Mouse (Mus musculus): ENCODE data around the gene Gzmm. TPM values are rescaled to one million over a fixed set of nuclear protein-coding genes. Genes with fewer than 3 reads are reported as not detected.

Gene Gzmm
- total RNA-seq, 2 experiments from 2014 or later: 1.0 to 1.5 TPM

- no peak for DNase-seq
Observed at GRCm38 (mm10) chr10:79703541-79703940, 14.7 kb downstream of the Gzmm start.

DNA sequence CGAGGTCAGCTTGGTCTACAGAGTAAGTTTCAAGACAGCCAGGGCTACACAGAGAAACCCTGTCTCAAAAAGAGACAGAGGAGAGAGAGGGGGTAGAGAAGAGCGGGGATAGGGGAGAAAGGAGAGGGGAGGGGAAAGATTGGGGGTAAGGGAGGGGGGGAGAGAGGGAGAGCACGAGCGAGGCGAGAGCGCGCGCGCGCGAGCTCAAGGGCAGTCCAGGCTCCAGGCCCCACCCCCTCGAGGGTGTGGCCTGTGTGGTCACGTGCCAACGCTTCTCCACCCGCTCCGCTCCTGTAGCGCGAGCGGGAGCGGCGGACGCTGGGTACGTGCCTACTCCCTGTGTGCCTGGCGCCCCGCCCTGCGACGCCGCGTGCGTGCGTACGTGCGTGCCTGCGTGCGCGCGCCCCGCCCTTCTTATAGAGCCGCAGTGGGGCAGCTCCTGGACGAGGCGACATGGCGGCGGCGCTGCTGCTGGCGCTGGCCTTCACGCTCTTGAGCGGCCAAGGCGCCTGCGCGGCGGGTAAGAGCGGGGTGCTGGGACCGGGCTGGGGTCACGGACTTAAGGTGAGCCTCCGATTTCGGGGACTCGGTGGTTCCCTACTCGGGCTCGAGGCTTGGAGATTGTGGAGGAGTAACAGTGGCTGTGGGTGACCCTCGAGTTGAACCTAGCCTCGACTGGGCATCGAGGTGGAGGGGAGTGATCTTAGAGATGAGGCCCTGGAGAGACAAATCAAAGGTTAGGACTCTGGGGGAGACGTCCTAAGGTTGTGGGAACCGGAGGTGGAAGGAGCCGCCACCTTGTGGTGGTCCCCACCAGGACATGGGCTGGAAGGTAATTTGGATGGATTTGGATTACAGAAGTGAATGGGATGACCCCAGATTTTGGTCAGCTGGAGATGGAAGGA, 15.5 kb downstream of the Gzmm start, which contains the start of gene Bsg:
Gene Bsg (plus strand): TSS at position 427 of the 905 bp plus-strand sequence.
- DNase-seq: peak; percentile 99

DNA sequence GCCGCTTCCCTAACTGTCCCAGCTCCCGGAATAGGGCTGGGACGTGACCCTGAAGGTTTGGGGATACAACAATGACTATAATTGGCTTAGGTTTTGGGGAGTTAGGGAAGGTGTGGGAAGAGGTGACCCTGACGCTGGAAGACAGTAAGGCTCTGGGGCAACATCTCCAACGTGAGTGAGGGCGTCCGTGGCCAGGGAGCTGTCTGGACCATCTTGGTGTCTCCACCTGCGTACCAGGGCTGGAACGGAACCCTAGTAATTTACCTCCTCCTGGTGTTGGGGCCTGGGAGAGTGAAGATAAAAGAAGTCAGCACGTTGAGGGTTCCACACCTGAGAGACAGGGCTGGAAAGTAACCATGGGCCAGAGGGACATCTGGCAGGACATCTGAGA, 16.1 kb downstream of the Gzmm start:
- no peak for DNase-seq

DNA sequence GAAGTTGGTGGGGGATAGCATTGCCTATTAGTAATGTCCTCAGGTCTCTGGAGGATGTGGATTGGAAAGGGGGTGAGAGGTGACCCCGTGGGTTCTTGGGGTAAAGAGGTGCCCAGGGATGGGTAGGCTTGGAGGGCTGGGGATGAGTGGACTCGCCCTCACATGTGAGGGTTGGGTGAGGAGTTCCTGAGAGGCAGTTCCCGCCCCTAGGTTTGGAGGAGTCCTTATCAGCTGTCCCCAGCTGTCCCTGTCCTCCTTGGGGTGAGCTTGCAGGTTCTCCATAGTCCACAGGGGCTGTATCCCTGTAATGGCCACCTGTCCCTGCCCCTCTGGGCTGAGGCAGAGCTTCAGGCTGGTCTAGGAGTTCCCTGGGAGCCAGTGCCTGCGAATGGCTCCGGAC, 17.1 kb downstream of the Gzmm start:
- DNase-seq: no peak

- peak; percentile 64 for DNase-seq
Observed at GRCm38 (mm10) chr10:79706406-79707094, 17.7 kb downstream of the Gzmm start.

- DNase-seq: no peak
Observed at GRCm38 (mm10) chr10:79707162-79707561, 18.3 kb downstream of the Gzmm start.

- no peak for DNase-seq
Observed at GRCm38 (mm10) chr10:79707759-79708158, 18.9 kb downstream of the Gzmm start.

- no peak for DNase-seq
Observed at GRCm38 (mm10) chr10:79708668-79709067, 19.8 kb downstream of the Gzmm start.

DNA sequence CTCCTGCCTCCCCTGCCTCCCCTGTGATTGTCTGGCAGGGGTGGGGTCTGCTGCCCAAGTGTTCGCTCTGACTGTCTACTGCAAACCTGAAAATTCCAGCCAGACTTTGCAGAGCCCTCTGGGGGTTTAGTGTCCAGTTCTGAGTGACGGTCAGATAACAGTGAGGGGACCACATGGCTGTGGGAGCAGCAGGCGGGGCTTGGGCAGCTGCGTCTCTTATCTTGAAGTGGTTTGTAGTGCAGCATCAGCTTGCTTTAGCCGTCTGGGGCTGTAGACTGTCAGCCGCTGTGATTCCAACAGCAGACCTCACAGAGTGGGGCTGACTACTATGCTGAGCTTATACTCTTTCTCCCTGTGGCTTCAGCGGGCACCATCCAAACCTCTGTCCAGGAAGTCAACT, 20.5 kb downstream of the Gzmm start:
- no peak for DNase-seq

GRCm38 (mm10) chr10:79712029-79712428, 23.2 kb downstream of the Gzmm start:
- no peak for DNase-seq

- peak; percentile 90 for DNase-seq
Observed at GRCm38 (mm10) chr10:79712499-79713126, 23.8 kb downstream of the Gzmm start.

DNA sequence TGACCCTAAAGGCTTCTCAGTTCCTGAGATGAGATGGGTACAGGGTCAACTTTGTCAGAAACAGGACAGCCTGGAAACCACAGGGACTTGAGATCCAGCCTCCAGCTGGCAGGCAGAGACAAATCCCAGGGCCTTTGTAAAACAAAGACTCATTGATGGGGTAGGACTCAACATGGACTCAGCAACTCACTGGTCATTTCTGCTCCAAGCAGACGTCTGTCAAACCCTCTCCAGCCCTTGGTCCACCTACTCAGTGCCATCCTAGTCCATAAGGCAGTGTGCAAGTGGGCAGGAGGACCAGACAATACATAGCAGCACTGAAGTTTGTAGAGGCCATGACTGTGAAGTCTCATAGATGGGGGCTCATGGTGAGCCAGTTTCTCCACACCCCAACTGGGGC, 24.3 kb downstream of the Gzmm start:
- DNase-seq: no peak

GRCm38 (mm10) chr10:79714996-79715395, 26.2 kb downstream of the Gzmm start:
- no peak for DNase-seq

DNA sequence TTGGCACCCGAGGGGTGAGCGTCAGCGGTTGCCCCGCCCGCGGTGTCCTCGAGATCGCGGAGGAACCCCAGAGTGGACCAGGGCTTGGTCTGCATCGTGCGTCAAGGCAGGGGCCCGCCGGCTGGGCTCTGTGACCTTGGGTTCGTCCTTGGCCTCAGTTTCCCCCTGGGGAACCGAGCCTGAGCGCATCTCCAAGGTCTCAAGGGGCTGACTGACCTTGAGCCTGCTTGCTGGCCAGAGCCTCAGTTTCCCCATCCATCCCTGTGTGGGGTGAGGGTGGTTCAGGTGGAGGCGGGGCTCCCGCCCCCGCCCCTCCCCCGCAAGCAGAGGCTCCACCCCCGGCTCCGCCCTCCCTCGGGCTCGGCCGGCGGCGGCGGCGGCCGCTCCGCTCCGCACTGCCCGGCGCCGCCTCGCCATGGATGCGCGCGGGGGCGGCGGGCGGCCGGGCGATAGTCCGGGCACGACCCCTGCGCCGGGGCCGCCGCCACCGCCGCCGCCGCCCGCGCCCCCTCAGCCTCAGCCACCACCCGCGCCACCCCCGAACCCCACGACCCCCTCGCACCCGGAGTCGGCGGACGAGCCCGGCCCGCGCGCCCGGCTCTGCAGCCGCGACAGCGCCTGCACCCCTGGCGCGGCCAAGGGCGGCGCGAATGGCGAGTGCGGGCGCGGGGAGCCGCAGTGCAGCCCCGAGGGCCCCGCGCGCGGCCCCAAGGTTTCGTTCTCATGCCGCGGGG, 27.6 kb downstream of the Gzmm start, which contains the start of gene Hcn2:
Gene Hcn2 (plus strand): TSS at position 381 of the 734 bp plus-strand sequence.
- DNase-seq: no peak

DNA sequence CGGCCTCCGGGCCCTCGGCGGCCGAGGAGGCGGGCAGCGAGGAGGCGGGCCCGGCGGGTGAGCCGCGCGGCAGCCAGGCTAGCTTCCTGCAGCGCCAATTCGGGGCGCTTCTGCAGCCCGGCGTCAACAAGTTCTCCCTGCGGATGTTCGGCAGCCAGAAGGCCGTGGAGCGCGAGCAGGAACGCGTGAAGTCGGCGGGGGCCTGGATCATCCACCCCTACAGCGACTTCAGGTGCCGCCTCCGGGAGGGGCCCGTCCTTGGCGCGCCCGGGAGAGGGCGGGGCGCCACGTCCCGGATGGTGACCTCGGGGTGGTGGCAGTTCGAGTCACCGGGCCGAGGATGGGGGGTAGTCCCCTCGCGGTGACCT, 28.2 kb downstream of the Gzmm start:
- DNase-seq: no peak

GRCm38 (mm10) chr10:79717640-79718357, 29.0 kb downstream of the Gzmm start:
- DNase-seq: peak; percentile 90

- DNase-seq: no peak
Observed at GRCm38 (mm10) chr10:79721089-79721488, 32.3 kb downstream of the Gzmm start.

- DNase-seq: no peak
Observed at GRCm38 (mm10) chr10:79723047-79723446, 34.2 kb downstream of the Gzmm start.

DNA sequence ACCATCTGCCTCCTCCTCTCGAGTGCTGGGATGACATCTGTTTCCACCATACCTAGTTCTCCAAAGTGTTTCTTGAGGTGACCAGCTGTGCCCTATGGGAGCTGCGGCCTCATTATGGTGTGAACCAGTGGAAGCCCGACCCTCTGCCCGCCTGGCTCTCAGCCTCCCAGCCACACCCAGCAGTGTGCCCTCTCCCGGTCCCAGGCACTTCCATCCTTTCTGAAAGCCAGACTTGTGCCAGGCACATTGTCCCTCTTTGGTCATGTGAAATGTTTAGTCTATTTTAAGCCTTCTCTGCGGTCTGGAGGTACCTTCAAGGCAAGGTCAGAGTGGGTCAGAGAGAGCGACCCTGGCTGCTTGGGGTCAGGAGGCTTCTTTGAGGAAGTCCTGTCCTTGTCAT, 34.9 kb downstream of the Gzmm start:
- DNase-seq: no peak

DNA sequence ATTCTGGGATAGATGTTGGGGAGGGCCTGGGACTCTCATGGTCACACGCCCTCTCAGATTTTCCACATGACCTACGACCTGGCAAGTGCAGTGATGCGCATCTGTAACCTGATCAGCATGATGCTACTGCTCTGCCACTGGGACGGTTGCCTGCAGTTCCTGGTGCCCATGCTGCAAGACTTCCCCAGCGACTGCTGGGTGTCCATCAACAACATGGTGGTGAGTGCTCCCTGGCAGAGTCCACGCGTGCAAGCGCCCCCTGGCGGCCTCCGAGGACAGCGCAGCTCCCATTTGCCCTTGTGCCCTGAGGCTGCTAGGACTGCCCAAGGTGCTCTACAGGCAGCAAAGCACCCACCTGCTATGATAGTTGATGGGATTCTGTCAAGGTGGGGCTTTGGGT, 37.3 kb downstream of the Gzmm start:
- DNase-seq: peak; percentile 81
